Mouse (Mus musculus) kidney, embryonic 15.5 days (tissue): ENCODE results near the gene Tigar. TPM values are rescaled to one million over a fixed set of nuclear protein-coding genes. Genes with fewer than 3 reads are reported as not detected.

Source experiments
- ATAC-seq: fragments of 200-750 bp; cut with Nextera tagmentation; replicated peaks from 2 replicates; pipeline ENCODE4 v1.8.0; 2017; ENCODE audit warnings: moderate TSS enrichment; ENCODE audit not compliant: low FRiP score
- H3K27ac ChIP-seq: fragments of 300-500 bp; sonication (generic); 2 replicates; pipeline ENCODE4 v1.5.1; 2015; ENCODE audit warnings: mild to moderate bottlenecking, inconsistent platforms
- H3K27me3 ChIP-seq: fragments of 300-500 bp; sonication (generic); 2 replicates; pipeline ENCODE4 v1.6.1; 2015; ENCODE audit warnings: inconsistent platforms
- H3K36me3 ChIP-seq: fragments of 300-500 bp; sonication (generic); 2 replicates; pipeline ENCODE4 v1.6.1; 2015; ENCODE audit warnings: inconsistent platforms
- H3K4me1 ChIP-seq: fragments of 300-500 bp; sonication (generic); 2 replicates; pipeline ENCODE4 v1.6.1; 2015; ENCODE audit warnings: inconsistent platforms
- H3K4me2 ChIP-seq: fragments of 300-500 bp; sonication (generic); 2 replicates; pipeline ENCODE4 v1.6.1; 2015; ENCODE audit warnings: moderate library complexity, mild to moderate bottlenecking, inconsistent platforms
- H3K4me3 ChIP-seq: fragments of 300-500 bp; sonication (generic); replicated peaks from 2 replicates; pipeline ENCODE4 v1.5.1; 2015; ENCODE audit warnings: mild to moderate bottlenecking, inconsistent platforms
- H3K9ac ChIP-seq: fragments of 300-500 bp; sonication (generic); 2 replicates; pipeline ENCODE4 v1.6.1; 2015; ENCODE audit warnings: mild to moderate bottlenecking, inconsistent platforms
- H3K9me3 ChIP-seq: fragments of 300-500 bp; sonication (generic); replicated peaks from 2 replicates; pipeline ENCODE4 v1.6.1; 2016; ENCODE audit warnings: inconsistent platforms
- WGBS: fragments of 180-500 bp; shearing (Covaris S2); methylation state at CpG from one replicate; pipeline ENCODE4 v1.1.7; 2015; ENCODE audit warnings: mixed read lengths; 5-methylcytosine and 5-hydroxymethylcytosine counted together
- polyA plus RNA-seq: library from polyadenylated mRNA; unstranded; fragments of >200 nt; fragmentation: Nextera tagmentation; extraction: Ambion mirVana; gene quantifications from 2 replicates; pipeline ENCODE4 v1.2.1, GENCODE M21; 2015

Gene Tigar
- polyA plus RNA-seq, 1 experiment from 2014 or later = 3.4 TPM

DNA sequence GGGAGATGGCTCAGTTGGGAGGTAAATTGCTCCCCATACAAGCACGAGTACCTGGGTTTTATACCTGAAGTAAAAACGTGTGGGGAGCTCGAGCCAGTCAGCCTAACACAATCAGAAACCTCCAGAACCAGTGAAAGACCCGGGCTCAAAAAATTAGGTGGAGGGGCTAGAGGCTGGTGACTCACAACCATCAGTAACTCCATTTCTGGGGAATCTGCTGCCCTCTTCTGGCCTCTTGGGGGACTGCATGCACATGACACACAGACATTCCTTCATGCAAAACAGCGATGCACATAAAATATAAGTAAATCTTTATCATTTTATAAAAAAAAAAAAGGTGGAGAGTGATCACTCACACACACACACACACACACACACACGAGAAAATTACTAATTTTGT lies 4.2 kb downstream of the Tigar start:
- Histone ChIP-seq H3K9ac (no peak overlapping the region), H3K4me1 (peaks cover 15% of the 10 kb centered on the region), H3K4me3 (no peak overlapping the region), H3K27me3 (no peaks in the 10 kb centered on the region), H3K36me3 (peaks cover 11% of the 10 kb centered on the region), H3K4me2 (no peak overlapping the region), H3K9me3 (0 out of 2 replicates have a peak, but pooled peaks cover 5% of the 10 kb centered on the region), H3K27ac (no peak overlapping the region)
- ATAC-seq = no peak
- 71% methylated on average over 6 of the region's 6 CpGs for WGBS

DNA sequence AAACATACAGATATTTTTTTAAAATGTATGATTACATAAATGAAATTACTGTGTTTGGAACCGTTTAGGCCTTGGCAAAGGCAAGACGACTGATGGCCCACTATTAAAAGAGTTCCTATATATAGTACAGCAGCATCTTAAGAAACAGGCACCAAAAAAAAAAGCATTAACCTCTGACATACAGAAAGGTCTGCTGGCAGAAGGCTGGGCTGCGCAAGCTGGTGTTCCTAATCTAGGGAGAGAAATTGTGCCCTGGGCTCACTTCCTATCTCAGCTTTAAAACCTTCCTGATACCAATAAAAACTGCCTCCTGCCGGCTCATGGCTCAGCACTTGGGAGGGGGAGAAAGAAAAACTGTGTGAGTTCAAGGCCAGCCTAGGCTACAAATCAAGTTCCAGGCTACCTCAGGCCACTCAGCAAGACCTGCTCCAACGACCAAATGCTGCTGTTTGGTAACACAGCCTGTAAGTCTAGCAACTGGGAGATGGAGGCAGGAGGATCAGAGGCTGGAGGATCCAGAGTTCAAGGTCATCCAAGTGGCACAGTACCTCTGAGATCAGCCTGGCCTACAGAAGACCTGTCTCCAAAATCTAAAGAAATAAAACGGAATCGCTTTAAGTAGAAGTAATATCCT lies 4.8 kb downstream of the Tigar start:
- H3K4me1 ChIP-seq = peaks cover 10% of the 10 kb centered on the region
- H3K9ac ChIP-seq = no peak overlapping the region
- 80% methylated on average over 7 of the region's 7 CpGs for WGBS
- H3K27me3 ChIP-seq = no peaks in the 10 kb centered on the region
- peaks cover 11% of the 10 kb centered on the region for H3K36me3 ChIP-seq
- 0 out of 2 replicates have a peak, but pooled peaks cover 5% of the 10 kb centered on the region for H3K9me3 ChIP-seq
- no peak overlapping the region for H3K4me2 ChIP-seq
- no peak for ATAC-seq
- no peak overlapping the region for H3K4me3 ChIP-seq
- no peak overlapping the region for H3K27ac ChIP-seq

DNA sequence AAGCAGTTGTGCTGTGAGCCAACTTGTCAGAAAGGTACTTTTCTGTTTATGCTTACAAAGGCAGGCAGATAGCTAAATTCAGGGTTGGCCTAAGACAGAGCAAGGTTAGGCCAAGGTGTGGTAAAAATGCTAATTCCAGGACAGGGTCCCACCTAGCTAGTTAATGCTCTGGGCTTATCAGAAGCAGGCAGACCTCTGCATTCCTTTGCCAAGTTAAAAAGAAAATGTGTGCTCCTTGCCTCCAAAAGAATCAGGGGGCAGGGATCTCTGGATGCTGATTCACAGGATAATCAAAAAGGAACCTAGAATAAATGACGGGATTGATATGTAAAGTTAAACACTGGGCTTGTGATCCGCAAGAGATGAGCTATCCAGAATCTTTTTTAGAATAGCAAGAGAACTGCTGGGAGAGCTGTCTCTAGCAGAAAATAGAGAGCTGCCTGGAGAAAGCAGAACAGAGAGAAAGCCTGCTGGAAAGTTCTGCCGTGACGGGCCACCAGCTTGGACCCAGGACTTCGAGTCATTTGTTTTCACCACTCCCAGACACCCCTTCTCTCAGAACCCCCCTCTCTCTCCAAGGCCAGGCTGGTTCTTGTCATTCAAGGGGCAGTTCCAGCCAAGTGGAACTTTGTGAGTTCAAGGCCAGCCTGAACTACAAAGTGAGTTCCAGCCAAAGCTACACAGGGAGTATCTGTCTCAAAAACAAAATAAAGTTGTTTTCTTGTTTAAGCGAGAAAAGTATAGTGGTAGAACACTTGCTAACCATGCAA lies 5.7 kb downstream of the Tigar start:
- no peak for ATAC-seq
- Histone ChIP-seq H3K27ac (no peak overlapping the region), H3K9ac (no peak overlapping the region), H3K4me2 (no peak overlapping the region), H3K27me3 (no peaks in the 10 kb centered on the region), H3K36me3 (peaks cover 11% of the 10 kb centered on the region), H3K4me1 (peaks cover 6% of the 10 kb centered on the region), H3K4me3 (no peak overlapping the region), H3K9me3 (0 out of 2 replicates have a peak, but pooled peaks cover 5% of the 10 kb centered on the region)
- 87% methylated on average over 6 of the region's 6 CpGs for WGBS

DNA sequence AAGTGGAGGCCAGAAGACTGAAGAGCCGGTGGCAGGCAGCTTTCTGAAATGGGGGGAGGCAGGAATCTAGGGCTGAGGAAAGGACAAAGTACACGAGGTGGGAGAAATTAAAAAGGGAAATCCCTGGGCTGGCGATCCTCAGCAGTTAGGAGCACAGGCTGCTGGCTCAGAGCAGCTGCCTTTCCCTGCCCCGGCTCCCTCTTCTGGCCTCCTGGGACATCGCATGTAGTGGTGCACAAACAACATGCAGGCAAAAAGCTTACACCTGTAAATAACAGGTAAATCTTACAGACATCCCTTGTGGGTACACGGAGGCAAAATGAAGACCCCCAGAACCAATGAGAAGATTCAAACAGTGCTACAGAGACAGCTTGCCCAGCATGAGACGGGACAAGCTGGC lies 14.8 kb downstream of the Tigar start:
- Histone ChIP-seq H3K4me3 (no peak overlapping the region), H3K27me3 (no peaks in the 10 kb centered on the region), H3K4me2 (no peak overlapping the region), H3K9me3 (no peaks in the 10 kb centered on the region), H3K27ac (no peak overlapping the region), H3K36me3 (peaks cover 22% of the 10 kb centered on the region; the same call in 1 of the 2 replicates), H3K9ac (no peak overlapping the region), H3K4me1 (no peaks in the 10 kb centered on the region)
- ATAC-seq = no peak
- 59% methylated on average over 7 of the region's 7 CpGs for WGBS

DNA sequence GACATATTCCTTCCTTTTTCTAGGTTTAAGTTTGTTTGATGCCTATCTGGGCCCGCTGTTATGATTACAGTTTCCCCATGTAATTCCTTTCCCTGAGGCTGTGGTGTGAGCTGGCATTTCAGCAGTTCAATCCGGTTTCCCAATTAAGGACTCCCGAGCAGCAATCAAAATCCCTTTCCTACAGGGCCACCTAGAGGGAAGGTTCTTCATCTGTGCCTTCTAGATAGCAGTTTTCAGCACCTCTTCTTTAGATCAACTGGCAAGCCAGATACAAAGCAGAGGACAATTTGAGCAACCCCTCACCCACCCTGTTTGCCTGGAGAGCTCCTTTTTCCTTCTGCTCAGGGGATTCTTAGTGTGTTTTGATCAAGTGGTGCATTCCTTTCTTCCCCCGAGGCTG lies 22.6 kb downstream of the Tigar start:
- no peak overlapping the region for H3K4me3 ChIP-seq
- peaks cover 34% of the 10 kb centered on the region for H3K36me3 ChIP-seq
- H3K27me3 ChIP-seq = peaks cover 8% of the 10 kb centered on the region
- H3K4me2 ChIP-seq = no peak overlapping the region
- no peak overlapping the region for H3K27ac ChIP-seq
- no peak for ATAC-seq
- no peaks in the 10 kb centered on the region for H3K4me1 ChIP-seq
- no peaks in the 10 kb centered on the region for H3K9me3 ChIP-seq
- H3K9ac ChIP-seq = no peak overlapping the region
- WGBS = 62% methylated on average over 4 of the region's 4 CpGs

DNA sequence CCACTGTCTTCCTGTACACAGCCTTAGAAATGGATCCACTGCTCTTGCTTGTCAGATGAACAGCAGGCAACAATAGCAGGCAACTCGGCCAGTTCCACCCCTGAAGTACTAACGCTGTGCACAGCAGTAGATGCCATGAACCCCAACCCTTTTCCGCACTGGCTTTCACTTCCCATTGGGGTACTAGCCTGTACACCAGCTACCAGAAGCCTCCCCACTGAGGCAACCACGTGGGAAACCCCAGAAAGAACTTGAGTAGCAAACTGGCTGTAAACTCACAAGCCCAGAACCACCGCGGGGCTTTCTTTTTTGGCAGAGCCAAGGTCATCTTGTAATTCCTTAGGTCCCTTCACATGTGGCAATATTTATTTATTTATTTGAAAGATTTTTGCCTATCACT lies 27.5 kb downstream of the Tigar start:
- Histone ChIP-seq H3K27me3 (peaks cover 37% of the 10 kb centered on the region), H3K4me3 (no peak overlapping the region), H3K9ac (no peak overlapping the region), H3K4me2 (no peak overlapping the region), H3K4me1 (peaks cover 9% of the 10 kb centered on the region), H3K27ac (no peak overlapping the region), H3K9me3 (no peaks in the 10 kb centered on the region), H3K36me3 (no peaks in the 10 kb centered on the region)
- ATAC-seq = no peak
- 73% methylated on average over 6 of the region's 6 CpGs for WGBS

DNA sequence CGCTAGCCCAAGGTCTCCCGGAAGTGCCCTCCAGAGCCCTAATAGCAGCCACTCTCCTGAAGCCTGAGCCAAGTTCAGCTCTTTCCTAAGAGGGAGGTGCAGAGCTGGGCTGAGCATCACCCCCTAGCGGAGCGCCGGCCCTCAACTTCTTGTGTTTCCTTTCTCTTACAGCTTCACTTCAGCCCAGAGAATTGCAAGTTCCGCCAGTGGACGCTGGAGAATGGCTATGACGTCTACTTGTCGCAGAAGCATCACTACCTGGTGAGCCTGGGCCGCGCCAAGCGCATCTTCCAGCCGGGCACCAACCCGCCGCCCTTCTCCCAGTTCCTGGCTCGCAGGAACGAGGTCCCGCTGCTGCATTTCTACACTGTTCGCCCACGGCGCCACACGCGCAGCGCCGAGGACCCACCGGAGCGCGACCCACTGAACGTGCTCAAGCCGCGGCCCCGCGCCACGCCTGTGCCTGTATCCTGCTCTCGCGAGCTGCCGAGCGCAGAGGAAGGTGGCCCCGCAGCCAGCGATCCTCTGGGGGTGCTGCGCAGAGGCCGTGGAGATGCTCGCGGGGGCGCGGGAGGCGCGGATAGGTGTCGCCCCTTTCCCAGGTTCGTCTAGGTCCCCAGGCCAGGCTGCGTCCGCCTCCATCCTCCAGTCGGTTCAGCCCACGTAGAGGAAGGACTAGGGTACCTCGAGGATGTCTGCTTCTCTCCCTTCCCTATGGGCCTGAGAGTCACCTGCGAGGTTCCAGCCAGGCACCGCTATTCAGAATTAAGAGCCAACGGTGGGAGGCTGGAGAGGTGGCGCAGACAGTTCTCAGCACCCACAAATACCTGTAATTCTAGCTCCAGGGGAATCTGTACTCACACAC lies 29.3 kb downstream of the Tigar start:
- 2% methylated on average over 59 of the region's 59 CpGs for WGBS
- H3K4me1 ChIP-seq = peaks cover 9% of the 10 kb centered on the region
- no peaks in the 10 kb centered on the region for H3K36me3 ChIP-seq
- peak overlapping the region; percentile 48 for H3K9ac ChIP-seq
- no peak overlapping the region for H3K27ac ChIP-seq
- peak overlapping the region; percentile 99 for H3K4me2 ChIP-seq
- H3K9me3 ChIP-seq = no peaks in the 10 kb centered on the region
- H3K4me3 ChIP-seq = peak overlapping the region; percentile 58
- H3K27me3 ChIP-seq = peaks cover 42% of the 10 kb centered on the region
- peak; percentile 78 for ATAC-seq

DNA sequence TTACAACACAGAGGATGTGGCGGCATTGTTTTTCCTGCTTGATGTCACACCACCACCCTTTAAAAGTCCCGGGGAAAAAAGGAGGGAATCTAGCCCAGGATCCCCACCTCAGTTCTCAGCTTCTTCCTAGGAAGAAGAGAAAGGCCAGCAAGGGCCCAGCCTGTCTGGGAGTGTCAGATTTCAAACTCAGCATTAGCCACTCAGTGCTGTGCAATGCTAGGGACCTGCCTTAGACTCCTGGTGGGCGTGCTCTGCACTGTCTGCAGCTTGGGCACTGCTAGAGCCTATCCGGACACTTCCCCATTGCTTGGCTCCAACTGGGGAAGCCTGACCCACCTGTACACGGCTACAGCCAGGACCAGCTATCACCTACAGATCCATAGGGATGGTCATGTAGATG lies 36.5 kb downstream of the Tigar start, which contains the start of gene Fgf23:
TSS of gene Fgf23 (plus strand) at position 86 of the 400 bp plus-strand sequence.
- peaks cover 4% of the 10 kb centered on the region; the same call in 1 of the 2 replicates for H3K27me3 ChIP-seq
- H3K4me1 ChIP-seq = no peaks in the 10 kb centered on the region
- H3K27ac ChIP-seq = no peak within 1 kb of the TSS
- WGBS = 11% methylated on average over 5 of the region's 5 CpGs
- H3K36me3 ChIP-seq = no peaks in the 10 kb centered on the region
- H3K9ac ChIP-seq = no peak within 1 kb of the TSS
- peak within 1 kb of the TSS; percentile 29 for H3K4me2 ChIP-seq
- H3K9me3 ChIP-seq = no peaks in the 10 kb centered on the region
- H3K4me3 ChIP-seq = no peak within 1 kb of the TSS
- ATAC-seq = peak; percentile 95

DNA sequence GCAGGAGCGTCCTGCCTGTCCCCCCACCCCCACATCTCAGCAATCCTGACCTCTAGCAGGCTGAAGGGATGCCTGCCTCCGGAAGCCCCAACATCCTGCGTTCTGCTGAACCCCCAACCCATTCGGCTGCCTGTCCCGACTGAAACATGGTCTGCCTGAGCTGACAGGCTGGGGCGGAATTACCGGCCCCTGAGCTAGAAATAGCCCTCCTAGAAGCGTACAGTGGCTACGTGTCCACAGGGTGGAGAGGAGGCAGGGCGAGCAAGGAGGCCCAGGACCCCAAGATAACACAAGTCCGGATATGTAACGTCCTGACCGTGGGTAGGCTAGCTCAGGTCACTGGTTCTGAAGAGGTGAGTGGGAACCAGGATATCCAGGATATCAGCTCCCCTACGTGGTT lies 44.5 kb downstream of the Tigar start:
- Histone ChIP-seq H3K4me2 (peak overlapping the region; percentile 45), H3K9me3 (no peaks in the 10 kb centered on the region), H3K27me3 (peaks cover 13% of the 10 kb centered on the region), H3K27ac (no peak overlapping the region), H3K9ac (no peak overlapping the region), H3K4me1 (peaks cover 6% of the 10 kb centered on the region), H3K36me3 (no peaks in the 10 kb centered on the region), H3K4me3 (no peak overlapping the region; the same call in 1 of the 2 replicates)
- WGBS = 4% methylated on average over 14 of the region's 14 CpGs
- ATAC-seq = no peak; the same call in 1 of the 2 replicates

DNA sequence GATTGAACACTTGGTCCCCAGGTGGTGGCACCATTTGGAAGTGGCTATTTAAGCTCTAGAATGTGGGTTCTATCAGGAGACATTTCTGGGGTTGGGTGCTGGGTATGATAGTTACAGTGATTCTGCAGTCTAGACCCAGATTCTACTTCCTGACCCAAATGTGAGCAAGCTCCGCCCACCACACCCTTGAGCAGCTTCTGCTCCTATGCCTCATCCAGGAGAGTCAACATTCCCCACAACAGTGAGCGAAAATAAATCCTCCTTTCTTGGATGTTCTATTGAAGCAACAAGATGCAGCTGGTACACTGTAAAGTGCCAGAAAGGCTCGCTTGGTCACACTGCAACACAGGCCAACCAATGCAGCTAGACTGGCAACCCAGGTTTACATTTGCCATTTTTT lies 45.4 kb downstream of the Tigar start:
- Histone ChIP-seq H3K27ac (no peak overlapping the region), H3K4me1 (peaks cover 6% of the 10 kb centered on the region), H3K9me3 (no peaks in the 10 kb centered on the region), H3K27me3 (peaks cover 13% of the 10 kb centered on the region), H3K4me3 (no peak overlapping the region), H3K36me3 (no peaks in the 10 kb centered on the region), H3K4me2 (no peak overlapping the region), H3K9ac (no peak overlapping the region)
- 82% methylated on average over 3 of the region's 3 CpGs for WGBS
- no peak for ATAC-seq

DNA sequence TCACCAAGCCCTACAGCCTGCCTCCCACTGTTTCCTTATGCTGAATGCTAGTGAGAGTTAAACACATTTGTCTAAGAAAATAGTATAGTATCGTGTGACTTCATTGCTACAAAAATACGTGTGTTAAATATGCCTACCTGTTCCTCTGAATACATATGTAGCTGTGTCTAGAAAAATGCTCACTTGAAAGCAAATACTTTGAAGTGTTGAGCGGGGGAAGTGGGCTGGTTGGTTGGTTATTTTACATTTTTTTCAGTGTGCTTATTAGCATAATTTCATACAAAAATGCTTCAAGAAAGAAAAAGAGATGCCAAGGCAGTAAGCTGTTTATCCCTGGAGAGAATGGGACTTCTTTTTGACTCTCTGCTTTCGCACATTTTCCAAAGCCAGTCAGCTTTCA lies 49.4 kb downstream of the Tigar start:
- Histone ChIP-seq H3K36me3 (no peaks in the 10 kb centered on the region), H3K9ac (no peak overlapping the region), H3K9me3 (no peaks in the 10 kb centered on the region), H3K4me1 (peaks cover 5% of the 10 kb centered on the region), H3K4me3 (no peak overlapping the region), H3K27ac (no peak overlapping the region), H3K27me3 (peaks cover 13% of the 10 kb centered on the region), H3K4me2 (no peak overlapping the region)
- 87% methylated on average over 4 of the region's 4 CpGs for WGBS
- no peak for ATAC-seq
